Mouse (Mus musculus) CD4-positive helper T cell, adult 2 months (primary cell): ENCODE data around the gene Col28a1.

Experiments used
- DNase-seq: peaks from one replicate; pipeline ENCODE4 v3.0.0-alpha.2; 2012; ENCODE audit warnings: low read depth, missing footprints, low spot score

The Col28a1 gene

DNA sequence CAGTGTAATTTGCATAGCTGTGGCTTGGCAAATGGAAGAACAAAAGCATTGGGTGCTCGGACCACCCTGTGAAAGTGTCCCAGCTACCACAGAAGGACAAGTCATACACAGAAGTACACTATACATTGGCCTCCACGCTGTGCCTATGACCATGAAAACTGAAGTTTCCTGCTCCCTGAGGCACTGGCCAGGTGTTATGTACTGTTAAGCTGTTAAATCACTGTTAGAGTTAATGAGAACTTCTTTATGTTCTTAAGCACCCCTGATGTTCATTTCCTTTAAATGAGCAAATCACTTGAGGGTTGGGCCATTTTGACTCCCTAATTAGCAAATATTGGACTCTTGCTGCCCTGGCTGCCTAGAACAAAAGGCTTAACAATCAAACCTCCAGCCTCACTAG is 73.3 kb downstream of the Col28a1 start:
- no peak for DNase-seq

DNA sequence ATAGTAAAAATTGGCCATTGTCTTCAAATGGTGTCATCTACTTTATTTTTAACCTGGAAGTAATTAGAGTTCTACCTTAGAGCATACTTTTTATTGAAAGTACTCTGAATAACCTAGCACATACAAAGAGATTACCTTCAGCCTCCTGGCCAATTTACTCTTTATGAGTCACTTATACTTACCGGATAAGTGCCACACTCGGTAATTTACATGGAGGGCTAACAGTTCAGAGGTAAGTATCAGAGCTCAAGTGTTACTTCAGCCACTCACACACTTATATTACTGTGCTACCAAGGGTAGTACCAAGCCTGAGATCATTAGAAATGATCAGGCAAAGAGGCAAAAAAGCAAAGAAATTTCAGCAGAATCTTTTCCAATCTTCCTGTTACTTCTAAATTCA is 73.8 kb downstream of the Col28a1 start:
- no peak for DNase-seq

DNA sequence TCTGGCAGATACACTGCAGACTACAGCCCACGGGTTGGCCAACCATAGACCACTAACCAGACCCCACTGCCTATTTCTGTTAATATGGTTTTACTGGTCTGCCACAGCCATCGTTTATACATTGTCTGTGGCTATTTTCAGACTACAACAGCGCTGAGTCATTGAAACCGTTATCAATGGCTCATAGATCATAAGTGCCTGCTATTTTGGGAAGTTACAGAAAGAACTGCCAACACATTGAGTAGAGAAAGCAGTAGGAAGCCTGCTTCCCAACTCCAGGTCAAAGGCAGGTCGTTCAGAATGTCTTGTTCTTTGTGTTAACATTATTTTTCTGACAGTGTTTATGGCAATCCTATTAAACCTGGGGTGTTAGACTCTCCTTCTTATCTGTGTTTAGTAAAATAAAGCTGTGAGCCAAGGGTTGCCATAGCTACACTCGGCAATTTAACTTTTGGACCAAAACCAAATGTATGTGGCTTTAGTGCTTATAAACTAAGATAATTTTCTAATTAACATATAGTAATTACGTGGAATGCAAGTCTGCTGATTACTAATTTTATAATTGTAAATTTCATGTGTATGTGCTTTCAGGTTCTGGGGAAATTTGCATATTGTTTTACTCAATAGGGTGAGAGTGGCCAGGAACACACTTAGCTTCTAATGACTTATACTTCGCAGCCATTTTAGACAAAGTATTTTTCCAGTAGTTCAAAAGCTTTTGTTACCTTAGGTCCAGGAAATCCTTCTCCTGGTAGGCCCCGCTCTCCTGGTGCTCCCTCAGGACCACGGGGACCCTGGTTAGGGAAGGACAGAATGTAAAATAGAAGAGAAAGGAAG is 86.3 kb downstream of the Col28a1 start:
- DNase-seq: no peak

DNA sequence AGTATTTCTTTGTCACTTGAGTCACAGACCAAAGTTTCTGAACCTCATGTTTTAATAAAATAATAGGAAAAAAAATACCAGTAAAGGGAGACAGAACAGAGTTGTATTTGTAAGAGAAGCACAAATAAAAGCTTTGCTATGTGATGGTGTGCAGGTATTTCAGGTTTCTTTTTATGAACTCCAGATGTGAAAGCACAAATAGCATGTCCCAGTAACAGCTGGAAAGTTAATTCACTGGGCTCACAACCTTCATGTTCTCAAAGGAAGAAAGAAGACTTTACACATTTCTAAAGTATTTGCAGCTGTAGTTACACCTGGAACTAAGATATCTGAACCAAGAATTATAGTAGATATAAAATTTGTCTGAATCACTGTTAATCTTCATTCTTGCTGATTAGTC is 91.2 kb downstream of the Col28a1 start:
- DNase-seq: no peak

DNA sequence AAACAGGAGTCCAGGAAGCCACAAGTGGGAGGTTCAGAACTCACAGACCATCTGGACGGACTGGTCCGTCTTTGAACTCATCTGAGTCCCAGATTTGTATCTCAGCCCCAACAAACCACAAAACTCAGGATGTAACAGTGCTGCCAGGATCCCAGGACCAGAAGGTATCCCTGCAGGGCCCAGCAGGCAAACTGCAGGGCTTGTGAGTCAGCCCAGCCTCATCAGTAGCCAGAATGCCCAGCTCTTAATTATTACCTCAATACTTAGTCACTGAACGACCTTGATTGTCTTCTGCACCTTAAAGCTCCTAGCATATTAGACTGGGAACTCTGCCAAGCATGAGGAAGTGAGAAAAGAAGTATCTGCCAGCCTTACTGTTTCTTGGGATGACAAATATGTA is 96.6 kb downstream of the Col28a1 start:
- DNase-seq: no peak

DNA sequence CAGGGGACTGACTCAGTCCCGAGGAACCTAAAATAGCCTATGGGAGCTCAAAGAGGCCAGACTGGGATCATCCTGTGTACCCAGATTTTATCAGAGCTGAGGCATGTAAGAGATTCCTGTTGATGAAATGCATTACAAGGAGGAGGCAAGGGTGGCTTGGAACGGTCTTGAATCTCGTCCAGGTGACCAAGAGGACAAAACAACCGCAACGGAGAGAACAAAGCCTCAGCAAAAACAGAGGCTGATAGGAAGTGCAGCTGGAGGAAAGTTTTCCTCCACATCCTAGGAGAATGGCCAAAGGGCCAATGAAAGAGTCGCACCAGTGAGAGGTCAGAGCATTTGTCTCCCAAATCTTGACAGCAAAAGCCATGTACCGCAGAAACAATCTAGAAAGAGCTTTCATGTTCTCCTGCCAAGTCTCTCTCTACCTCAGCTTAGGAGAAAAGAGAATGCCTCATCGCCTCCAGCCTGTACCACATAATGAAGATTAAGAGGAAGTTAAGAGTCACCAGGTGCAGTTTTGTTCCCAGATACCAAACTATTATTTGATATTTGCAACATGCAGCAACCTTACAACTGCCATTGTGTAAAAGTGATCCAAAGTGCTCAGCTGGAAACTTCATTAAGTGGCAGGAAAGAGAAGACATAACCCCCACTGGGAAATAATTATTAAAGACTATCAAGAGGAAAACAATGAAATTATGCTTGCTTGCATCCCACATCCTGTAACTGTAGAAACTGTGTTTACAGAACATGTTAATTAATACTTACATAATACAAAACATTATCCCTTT is 98.1 kb downstream of the Col28a1 start:
- DNase-seq: no peak

DNA sequence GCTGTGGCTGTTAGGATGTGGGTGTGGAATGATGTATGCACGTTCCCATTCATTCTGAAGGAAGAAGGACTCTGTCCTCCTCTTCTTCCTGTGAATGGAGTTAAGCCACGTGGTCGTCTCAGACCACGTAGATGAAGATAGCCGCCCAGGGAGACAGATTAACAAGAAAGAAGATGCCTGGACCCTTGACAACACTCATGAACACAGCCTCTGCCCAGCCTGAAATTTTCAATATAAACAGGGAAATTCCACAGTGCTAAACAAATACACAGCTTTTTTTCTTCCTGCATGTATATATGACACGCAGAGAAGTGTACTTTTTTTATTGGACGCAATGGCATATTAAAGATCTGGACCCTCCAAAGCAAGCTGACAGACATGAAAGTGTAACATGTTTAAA is 98.9 kb downstream of the Col28a1 start:
- no peak for DNase-seq

DNA sequence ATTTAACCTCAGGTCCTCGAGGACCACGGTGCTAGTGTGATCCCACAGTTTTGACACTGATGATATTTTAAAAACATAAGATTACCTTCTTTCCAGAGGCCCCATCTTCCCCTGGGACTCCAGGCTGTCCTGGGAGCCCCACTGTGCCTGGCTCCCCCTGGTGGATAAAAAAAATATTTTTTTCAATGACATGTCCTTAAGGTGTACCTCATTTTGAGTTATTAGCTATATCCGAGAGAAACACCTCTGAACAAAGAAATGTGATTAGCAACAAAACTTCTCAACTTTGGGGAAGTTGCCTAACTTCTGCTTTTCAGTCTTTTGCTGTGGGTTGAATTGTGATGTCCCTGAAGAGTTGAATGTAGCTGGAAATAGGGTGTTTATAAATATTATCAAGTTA is 105.6 kb downstream of the Col28a1 start:
- peak; percentile 27 for DNase-seq

DNA sequence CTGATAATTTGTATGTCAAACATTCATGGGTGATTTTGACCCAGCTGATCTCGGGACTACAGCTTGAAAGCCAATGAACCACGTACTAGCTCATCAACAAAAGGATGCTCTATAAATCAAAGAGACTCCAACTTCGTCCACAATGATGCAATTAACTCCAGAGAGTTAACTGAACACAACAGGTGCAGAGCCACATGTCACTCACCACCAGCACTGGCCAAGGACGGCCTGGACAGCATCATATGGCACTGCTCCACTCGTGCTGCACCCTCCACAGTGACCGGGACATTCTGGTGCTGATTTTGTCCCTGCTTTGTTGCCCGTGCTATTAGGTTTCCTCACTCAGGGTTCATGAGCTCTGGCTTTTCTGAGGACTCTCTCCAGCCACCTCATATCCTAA is 107.6 kb downstream of the Col28a1 start:
- no peak for DNase-seq

DNA sequence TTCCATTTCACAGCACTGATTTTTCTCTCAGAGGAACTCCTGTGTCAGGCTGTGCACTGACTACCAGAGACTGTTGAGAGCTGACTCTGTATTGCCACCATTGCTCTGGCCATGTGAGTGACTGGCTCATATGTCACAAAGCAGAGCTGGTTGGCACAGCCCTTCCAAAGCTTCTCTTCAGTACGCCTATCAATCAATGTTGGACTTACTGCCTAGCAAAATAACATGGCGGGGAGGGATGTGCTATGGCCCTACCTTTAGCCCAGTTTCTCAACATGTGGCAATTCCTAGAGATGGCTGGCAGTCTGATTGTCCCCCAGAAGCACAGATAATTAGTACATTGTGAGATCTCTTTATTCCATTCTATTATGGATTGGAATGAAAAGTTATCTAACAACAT is 109.2 kb downstream of the Col28a1 start:
- DNase-seq: no peak

DNA sequence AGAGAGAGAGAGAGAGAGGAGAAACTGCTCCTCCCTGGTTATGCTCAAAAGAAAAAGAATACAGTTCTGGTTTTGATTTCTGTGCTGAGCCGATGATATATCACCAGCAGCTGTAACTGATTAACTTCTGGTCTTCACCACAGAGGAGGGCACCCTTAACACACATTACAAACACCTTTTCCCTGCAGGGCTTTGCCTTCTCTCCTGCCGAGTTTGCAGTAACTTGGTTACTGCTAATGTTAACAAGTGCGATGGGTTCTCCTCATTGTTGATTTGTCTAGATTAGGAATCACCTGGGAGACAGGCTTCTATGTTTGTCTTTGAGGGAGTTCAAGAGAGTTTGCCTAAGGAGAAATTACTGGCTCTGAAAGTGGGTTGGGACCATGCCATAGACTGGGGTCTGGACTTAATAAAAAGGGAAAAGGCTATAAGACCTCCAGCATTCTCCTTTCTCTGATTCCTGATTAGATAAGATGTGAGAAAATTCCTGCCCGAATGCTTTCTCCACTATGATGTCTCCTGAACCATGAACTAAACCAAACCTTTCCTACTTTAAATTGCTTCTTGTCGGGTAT is 114.8 kb downstream of the Col28a1 start:
- DNase-seq: no peak

DNA sequence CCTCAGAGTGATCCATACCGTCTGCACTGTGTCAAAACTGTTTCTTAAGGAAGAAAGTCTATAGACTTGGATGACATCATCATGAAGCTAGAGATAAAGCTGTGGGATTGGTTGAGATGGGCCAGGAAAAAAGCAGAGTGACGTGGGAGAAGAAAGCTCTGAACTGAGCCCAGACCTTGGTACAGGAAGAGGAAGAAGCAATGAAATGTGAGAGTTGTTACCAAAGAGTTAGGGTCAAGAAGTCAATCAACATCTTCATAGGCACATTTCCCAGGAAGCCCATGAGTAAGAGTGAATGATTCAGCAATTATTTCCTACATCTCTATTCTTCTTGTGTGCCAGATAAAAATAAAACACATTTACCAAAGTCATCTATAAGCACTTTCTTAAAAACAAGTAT is 117.5 kb downstream of the Col28a1 start:
- DNase-seq: no peak

DNA sequence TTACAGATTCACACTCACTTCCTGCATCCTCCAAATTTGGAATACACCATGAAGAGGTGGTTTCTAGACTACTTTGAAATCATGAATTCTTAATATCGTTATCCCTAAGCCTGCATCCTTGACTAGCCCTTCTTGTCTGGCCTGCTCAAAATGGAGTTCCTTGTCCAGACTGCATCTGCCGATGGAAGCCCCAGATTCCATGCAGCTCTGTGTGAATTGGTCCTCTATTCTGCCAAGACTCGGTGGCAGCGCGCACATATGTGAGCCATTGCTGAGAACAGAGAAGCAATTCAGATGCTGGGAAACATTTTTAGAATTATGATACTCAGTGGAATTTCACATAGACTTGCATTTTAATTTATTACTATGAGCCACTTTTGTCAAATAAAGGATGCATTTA is 123.4 kb downstream of the Col28a1 start:
- DNase-seq: no peak

DNA sequence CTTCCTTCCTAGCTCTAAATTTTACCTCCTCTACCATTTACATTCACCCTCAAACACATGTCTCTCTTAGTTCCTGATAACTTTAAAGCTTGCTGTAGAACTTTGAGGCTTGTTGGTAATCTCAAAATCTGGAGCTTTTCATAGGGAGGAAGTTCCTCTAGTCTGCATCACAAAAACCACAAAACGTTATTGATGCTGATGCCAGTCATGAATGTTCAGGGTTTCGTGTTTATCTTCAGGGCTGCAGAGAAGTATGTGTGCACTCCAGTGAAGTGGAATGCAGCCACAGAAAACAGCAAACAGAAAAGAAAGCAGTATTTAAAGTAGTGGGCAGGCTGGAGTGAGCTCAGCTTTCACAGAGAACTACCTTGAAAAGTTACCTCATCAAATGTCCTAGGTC is 124.0 kb downstream of the Col28a1 start:
- DNase-seq: peak; percentile 9

DNA sequence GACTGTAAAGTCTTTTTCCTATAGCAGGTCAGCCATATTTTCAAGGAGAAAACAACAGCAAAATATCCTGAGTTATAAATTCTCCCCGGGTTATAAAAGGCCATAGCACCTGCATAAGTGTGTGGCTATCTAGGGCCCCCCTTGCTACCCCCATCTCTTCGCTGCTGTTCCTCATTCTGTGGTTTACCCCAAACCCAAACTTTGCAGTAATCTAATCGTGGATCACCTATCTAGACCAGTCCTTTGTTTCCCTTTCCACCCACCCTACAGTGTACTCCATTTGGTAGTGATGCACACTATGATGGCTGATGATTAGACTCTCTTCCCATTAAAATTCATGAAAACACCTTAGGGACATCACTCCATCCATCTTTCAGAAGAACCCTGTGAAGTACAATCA is 125.3 kb downstream of the Col28a1 start:
- no peak for DNase-seq

DNA sequence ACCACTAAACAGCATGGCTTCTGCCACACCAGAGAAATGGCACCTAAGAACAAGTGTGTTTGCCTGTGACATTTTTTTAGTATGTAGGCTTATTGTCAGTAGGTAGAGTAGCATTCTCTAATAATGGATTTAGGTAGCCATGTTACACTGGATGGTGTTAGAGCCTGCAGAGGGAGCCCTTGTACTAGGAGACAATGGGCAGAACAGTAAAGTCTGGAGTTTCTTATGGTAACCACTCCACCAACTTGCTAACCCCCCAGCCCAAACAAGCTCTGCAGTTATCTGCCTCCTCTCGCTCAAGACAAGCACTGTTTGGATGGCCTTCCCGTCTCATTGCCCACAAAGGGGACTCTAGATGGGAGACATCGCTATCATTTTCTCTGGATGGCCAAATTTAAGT is 126.2 kb downstream of the Col28a1 start:
- DNase-seq: peak; percentile 23

DNA sequence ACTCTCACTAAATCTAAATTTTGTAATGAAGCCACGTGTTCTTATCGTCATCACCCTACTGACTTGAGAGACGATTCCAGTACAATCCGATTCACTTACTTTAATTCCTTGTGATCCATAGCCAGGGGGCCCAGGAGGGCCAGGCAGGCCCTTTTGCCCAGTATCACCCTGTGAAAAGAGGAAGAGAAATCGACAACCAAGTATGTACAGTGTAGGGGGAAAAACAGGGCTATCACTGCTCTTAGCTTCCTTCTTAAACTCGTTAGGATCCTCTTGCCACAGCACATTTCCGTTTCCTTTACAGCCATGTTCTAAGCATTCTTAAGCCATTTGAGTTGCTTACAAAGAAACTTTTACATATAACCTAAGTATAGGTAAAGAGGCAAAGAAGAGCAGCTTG is 133.2 kb downstream of the Col28a1 start:
- DNase-seq: no peak

DNA sequence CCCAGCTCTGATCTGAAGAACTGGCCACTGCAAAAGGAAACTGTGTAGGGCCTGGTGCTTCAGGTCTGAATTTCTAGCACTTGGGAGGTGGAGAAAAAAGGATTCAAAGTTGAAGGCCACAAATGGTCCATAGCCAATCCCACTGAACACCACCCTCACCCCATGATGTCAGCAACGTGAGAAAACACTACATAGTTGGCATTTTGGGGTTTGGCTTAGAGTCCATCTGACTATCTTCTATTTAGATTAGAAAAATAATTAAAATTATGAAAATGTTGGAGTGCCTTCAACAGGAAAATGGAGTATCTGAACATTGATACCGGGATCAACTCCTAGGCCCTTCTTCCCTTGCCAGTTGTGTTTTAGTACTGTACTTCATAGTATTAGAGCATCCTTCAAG is 144.2 kb downstream of the Col28a1 start:
- DNase-seq: no peak

DNA sequence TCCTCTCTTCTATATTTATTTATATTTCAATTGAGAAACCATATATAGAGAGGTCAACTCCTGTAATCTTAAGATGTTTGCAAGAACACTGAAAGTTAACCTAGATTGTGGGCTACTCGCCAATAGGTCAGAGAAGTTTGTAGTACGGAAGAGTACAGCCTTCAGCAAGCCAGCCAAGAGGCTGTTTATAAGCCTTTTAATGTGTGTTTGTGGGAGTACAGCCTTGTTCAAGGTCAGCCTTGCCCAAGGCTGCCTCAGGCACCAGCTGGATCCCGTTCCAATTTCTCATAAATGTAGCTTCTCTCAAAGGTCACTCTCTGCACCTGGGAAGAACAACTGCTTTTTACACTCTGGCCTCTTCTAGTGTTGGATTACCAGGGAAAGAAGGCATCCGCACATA is 146.0 kb downstream of the Col28a1 start:
- no peak for DNase-seq

DNA sequence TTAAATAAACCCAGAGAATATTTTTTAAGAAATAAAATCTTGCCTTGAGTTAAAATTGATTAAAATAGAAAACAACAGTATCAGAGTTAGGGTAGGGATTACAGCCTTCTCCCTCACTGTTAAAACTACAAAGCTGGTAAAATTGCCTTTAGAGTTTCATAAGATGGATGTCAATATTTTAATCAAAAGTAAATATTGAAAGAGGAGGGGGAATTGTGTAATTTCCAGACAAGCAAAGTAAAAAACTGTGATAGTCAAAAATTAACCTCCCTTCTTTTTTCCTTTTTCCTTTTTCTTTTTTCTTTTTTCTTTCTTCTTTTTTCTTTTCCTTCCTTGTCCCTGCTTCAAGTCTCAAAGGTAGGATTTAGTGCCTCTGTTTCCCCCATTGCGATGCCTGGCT is 146.6 kb downstream of the Col28a1 start:
- no peak for DNase-seq

DNA sequence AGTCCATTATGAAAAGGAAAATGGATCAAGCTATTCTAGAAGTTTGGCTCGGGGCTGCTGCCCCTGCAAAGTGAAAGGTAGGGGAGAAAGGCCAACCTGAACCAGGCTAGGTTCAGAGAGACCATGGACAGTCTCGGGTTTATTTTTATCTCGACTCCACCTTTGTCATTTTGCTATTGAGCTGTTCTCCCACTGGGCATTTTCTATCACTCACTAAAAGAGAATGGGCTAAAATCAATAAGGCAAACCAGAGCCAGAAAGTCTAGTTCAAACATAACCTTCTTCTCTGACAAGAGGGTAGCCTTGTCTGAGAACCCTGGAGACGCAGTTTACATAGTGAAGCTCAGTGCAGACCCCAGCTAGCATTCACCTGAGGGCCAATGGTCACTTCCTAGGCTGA is 163.7 kb downstream of the Col28a1 start:
- no peak for DNase-seq

DNA sequence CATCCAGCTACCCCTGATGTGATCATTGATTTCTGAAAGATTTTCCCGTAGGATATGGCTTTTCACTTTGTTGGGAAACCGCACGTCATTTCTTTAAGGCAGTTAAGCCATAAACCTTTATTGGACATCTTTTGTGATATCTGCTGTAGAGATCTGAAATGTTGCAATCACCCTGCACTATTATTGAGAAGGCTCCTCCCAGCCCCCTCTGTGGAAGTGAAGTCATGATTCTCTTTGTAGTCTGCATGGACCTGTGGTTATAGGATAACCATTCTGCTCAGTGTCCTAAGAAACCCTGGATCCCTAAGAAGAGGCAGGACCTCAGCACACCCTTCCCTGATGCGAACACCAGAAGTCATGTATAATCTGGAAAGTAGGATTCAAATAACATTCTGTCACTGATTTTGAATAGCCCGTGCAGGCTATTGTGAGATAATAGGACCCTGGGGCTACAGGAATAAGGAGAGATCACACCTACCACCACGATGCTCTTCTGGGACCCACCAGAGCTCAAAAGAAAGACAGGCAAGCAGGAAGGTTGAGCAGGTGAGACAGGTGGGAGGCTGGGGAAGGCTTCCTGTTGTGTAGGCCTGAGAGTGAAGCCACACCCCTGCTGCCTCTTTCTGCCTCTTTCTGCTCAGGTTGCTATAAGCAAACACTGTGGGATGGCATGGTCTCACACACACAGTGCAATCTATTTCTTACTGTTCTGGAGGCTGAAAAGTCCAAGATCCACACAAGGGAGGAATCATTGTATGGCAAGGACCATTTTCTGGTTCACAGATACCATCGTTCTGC is 166.9 kb downstream of the Col28a1 start:
- no peak for DNase-seq
